In genomic region chr1:191235788-191236542, GRCm38 (mm10) we compare ENCODE assay signal across 22 mouse cellular contexts. TPM values are rescaled to one million over a fixed set of nuclear protein-coding genes. Genes with fewer than 3 reads are reported as not detected.
A peak's percentile ranks its signal among the peaks of the same experiment; 100 is the strongest.
DNase-seq lines count a peak whose midpoint lies in the region; ATAC-seq lines count a peak whose summit lies in the region.
"Had no signal": no experiment of that assay in that cellular context is flagged by ENCODE, and none has a peak within 500 bp of the region (broad histone marks: within the 10 kb centered on the region; RNA-seq: fewer than 3 reads in every experiment).

No protein-coding gene starts in this region.

- ATAC-seq in heart, embryonic 14.5 days (ENCODE audit: insufficient number of reproducible peaks, insufficient read depth, low FRiP score, low read depth): no peak
- ATAC-seq in intestine, embryonic 15.5 days: peak; percentile 45; the same call in 1 of the 2 replicates
- ATAC-seq: activated CD4-positive, CD25-positive, alpha-beta regulatory T cell, adult 4 months; forebrain, embryonic 16.5 days had no signal

- 0 out of 2 replicates have a peak, but pooled peaks cover 8% of the 10 kb centered on the region for H3K9me3 ChIP-seq in heart, embryonic 14.5 days (ENCODE audit: control insufficient read depth, low read length)
- H3K9me3 ChIP-seq in intestine, embryonic 15.5 days: no peaks in the 10 kb centered on the region
- H3K9me3 ChIP-seq: embryonic facial prominence, embryonic 13.5 days had no signal

- DNase-seq in adrenal gland, postnatal 10 days: peak; percentile 46
- no peak for DNase-seq in adrenal gland, adult 8-10 months
- no peak for DNase-seq in heart, adult 9 months (ENCODE audit: low spot score in 2 of 2)
- peak; percentile 70 for DNase-seq in heart, postnatal 4 days
- no peak for DNase-seq in heart, adult 11 months
- DNase-seq in thymus, postnatal 36 days: no peak
- DNase-seq: cerebellum, adult 11-12 months; cerebellum, adult 9-11 months; cerebellum, postnatal 36 days; gastrocnemius, postnatal 10 days; heart, adult 2 months; heart, postnatal 36 days; kidney, adult 11 months; kidney, adult 9 months had no signal

- H3K27me3 ChIP-seq in heart, embryonic 14.5 days (ENCODE audit: control insufficient read depth, insufficient read depth, low read length): no peaks in the 10 kb centered on the region
- no peaks in the 10 kb centered on the region for H3K27me3 ChIP-seq in intestine, embryonic 15.5 days (replicated peaks)
- H3K27me3 ChIP-seq: embryonic facial prominence, embryonic 13.5 days; forebrain, embryonic 12.5 days; hindbrain, embryonic 12.5 days had no signal

- WGBS in heart, embryonic 14.5 days: 74% methylated on average over 6 of the region's 6 CpGs
- 84% methylated on average over 6 of the region's 6 CpGs for WGBS in intestine, embryonic 15.5 days

- H3K4me3 ChIP-seq in heart, embryonic 14.5 days (ENCODE audit: control insufficient read depth in 1 of 2, insufficient read depth in 1 of 2, low read depth in 1 of 2, low read length in 2 of 2): no peak overlapping the region
- no peak overlapping the region for H3K4me3 ChIP-seq in intestine, embryonic 15.5 days (replicated peaks)
- H3K4me3 ChIP-seq: embryonic facial prominence, embryonic 13.5 days; forebrain, embryonic 12.5 days; heart, adult 2 months; hindbrain, embryonic 12.5 days had no signal

- 0 out of 2 replicates have a peak overlapping the region, but pooled peaks have one; percentile 4 for H3K4me2 ChIP-seq in heart, embryonic 14.5 days (ENCODE audit: low read length)
- no peak overlapping the region for H3K4me2 ChIP-seq in intestine, embryonic 15.5 days (replicated peaks)
- H3K4me2 ChIP-seq: embryonic facial prominence, embryonic 13.5 days; forebrain, embryonic 12.5 days; hindbrain, embryonic 12.5 days had no signal

- peak overlapping the region; percentile 30 to 57; a peak in 2 of 4 replicates for H3K27ac ChIP-seq in heart, embryonic 14.5 days (replicated peaks in 1 of 2; ENCODE audit: control insufficient read depth in 1 of 2, insufficient read depth in 1 of 2, low read depth in 2 of 2, low read length in 2 of 2)
- no peak overlapping the region for H3K27ac ChIP-seq in intestine, embryonic 15.5 days
- H3K27ac ChIP-seq: embryonic facial prominence, embryonic 13.5 days; forebrain, embryonic 12.5 days; heart, adult 2 months; hindbrain, embryonic 12.5 days; kidney, postnatal 0 days had no signal

- H3K9ac ChIP-seq in heart, embryonic 14.5 days (ENCODE audit: low read length): 0 out of 2 replicates have a peak overlapping the region, but pooled peaks have one; percentile 16
- H3K9ac ChIP-seq in intestine, embryonic 15.5 days: no peak overlapping the region
- H3K9ac ChIP-seq: embryonic facial prominence, embryonic 13.5 days; forebrain, embryonic 12.5 days; hindbrain, embryonic 12.5 days had no signal

- peaks cover 8 to 14% of the 10 kb centered on the region in 2 experiments for H3K4me1 ChIP-seq in heart, embryonic 14.5 days (ENCODE audit: control insufficient read depth in 2 of 2, insufficient read depth in 2 of 2, low read length in 2 of 2)
- no peaks in the 10 kb centered on the region for H3K4me1 ChIP-seq in intestine, embryonic 15.5 days (replicated peaks)
- H3K4me1 ChIP-seq: forebrain, embryonic 12.5 days; hindbrain, embryonic 12.5 days had no signal

- no peaks in the 10 kb centered on the region for H3K36me3 ChIP-seq in heart, embryonic 14.5 days (ENCODE audit: control insufficient read depth, insufficient read depth, low read length)
- no peaks in the 10 kb centered on the region for H3K36me3 ChIP-seq in intestine, embryonic 15.5 days
- H3K36me3 ChIP-seq: forebrain, embryonic 12.5 days; hindbrain, embryonic 12.5 days had no signal

RNA-seq across cellular contexts. Expression of gene Atf3, which starts 18.1 kb away (rescaled TPM):
- 1 to 10 TPM; 1.2 to 5.4 TPM for total RNA-seq in adrenal gland, postnatal 10 days (2021)
- total RNA-seq in adrenal gland, adult 8-10 months (2022): 1 to 10 TPM; 2.1 to 8.6 (median 3.2) TPM
- 15.6 and 17.8 TPM in 2 replicates for polyA plus RNA-seq in heart, embryonic 14.5 days (2014; fragmentation: Nextera tagmentation; extraction: Ambion mirVana)
- total RNA-seq in heart, postnatal 4 days (2021): 10 to 100 TPM; 15.9 to 22.2 TPM
- polyA plus RNA-seq in intestine, embryonic 15.5 days (2015; fragmentation: Nextera tagmentation; extraction: Ambion mirVana): 4.1 and 4.9 TPM in 2 replicates
- polyA plus RNA-seq: activated CD4-positive, CD25-positive, alpha-beta regulatory T cell, adult 4 months had no signal

Comparison
In these comparisons a context has a peak if more than half of its experiments do, and no peak if none do; other contexts are left out.
1. DNase-seq: peak in adrenal gland, postnatal 10 days (single experiment) and heart, postnatal 4 days (single experiment); none in adrenal gland, adult 8-10 months (single experiment), heart, adult 9 months (0 of 2), heart, adult 11 months (single experiment) and thymus, postnatal 36 days (0 of 2).